Mouse (Mus musculus): ENCODE measurements around the gene Tnrc18. TPM values are rescaled to one million over a fixed set of nuclear protein-coding genes. Genes with fewer than 3 reads are reported as not detected.

The Tnrc18 gene
- total and polyA plus RNA-seq, 3 experiments = 0.71 to 7.7 (median 5.2) TPM

GRCm38 (mm10) chr5:142848911-142849310 is 31.4 kb upstream of the Tnrc18 start:
- Histone ChIP-seq H3K27me3 (replicated peaks) (no peaks in the 10 kb centered on the region), H3K36me3 (replicated peaks in 1 of 2; ENCODE audit: control insufficient read depth in 1 of 2, insufficient read depth in 1 of 2, low read length in 1 of 2) (no peaks in the 10 kb centered on the region), H3K4me2 (ENCODE audit: insufficient read depth, low read depth, poor library complexity, severe bottlenecking) (no peak overlapping the region), H3K4me3 (replicated peaks in 1 of 3; ENCODE audit: low read depth in 2 of 3, low read length in 2 of 3, poor library complexity in 1 of 3) (no peak overlapping the region), H3K79me2 (replicated peaks; ENCODE audit: control insufficient read depth, extremely low read depth, insufficient read depth, poor library complexity, severe bottlenecking) (no peaks in the 10 kb centered on the region), H3K4me1 (ENCODE audit: control insufficient read depth in 1 of 2, insufficient read depth in 2 of 2) (peaks cover 3 to 5% of the 10 kb centered on the region in 2 experiments; a peak in 2 of 4 replicates), H3K27ac (ENCODE audit: insufficient read depth, low read depth) (no peak overlapping the region), H3K9ac (ENCODE audit: insufficient read depth, low read depth) (no peak overlapping the region), H3K9me3 (replicated peaks; ENCODE audit: low read length) (peaks cover 2% of the 10 kb centered on the region)
- in situ Hi-C loops (cut with MboI; ENCODE audit: low pct_ligation_motif_present, low pct_unique_long_range_greater_than_20kb, low sequenced_read_pairs) = no loop called here
- TF ChIP-seq RAD21 (IDR thresholded peaks at IDR 0.05; ENCODE audit: low read depth, low read length) = no peak
- no peak for DNase-seq (ENCODE audit: extremely low read depth)
- dilution Hi-C loops (cut with MboI; ENCODE audit: extremely low pct_ligation_motif_present, extremely low pct_unique_long_range_greater_than_20kb, low sequenced_read_pairs) = no loop called here

- Histone ChIP-seq H3K79me2 (replicated peaks; ENCODE audit: control insufficient read depth, extremely low read depth, insufficient read depth, poor library complexity, severe bottlenecking) (no peaks in the 10 kb centered on the region), H3K27ac (ENCODE audit: insufficient read depth, low read depth) (no peak overlapping the region), H3K27me3 (replicated peaks) (no peaks in the 10 kb centered on the region), H3K9me3 (replicated peaks; ENCODE audit: low read length) (peaks cover 2% of the 10 kb centered on the region), H3K4me2 (ENCODE audit: insufficient read depth, low read depth, poor library complexity, severe bottlenecking) (no peak overlapping the region), H3K9ac (ENCODE audit: insufficient read depth, low read depth) (no peak overlapping the region), H3K36me3 (replicated peaks in 1 of 2; ENCODE audit: control insufficient read depth in 1 of 2, insufficient read depth in 1 of 2, low read length in 1 of 2) (no peaks in the 10 kb centered on the region), H3K4me3 (replicated peaks in 1 of 3; ENCODE audit: low read depth in 2 of 3, low read length in 2 of 3, poor library complexity in 1 of 3) (no peak overlapping the region), H3K4me1 (ENCODE audit: control insufficient read depth in 1 of 2, insufficient read depth in 2 of 2) (peaks cover 3 to 5% of the 10 kb centered on the region in 2 experiments; a peak in 2 of 4 replicates)
- dilution Hi-C loops (cut with MboI; ENCODE audit: extremely low pct_ligation_motif_present, extremely low pct_unique_long_range_greater_than_20kb, low sequenced_read_pairs) (no loop called here), in situ Hi-C loops (cut with MboI; ENCODE audit: low pct_ligation_motif_present, low pct_unique_long_range_greater_than_20kb, low sequenced_read_pairs) (no loop called here)
- TF ChIP-seq UBTF (IDR thresholded peaks at IDR 0.05; ENCODE audit: low read depth, low read length) = no peak
- TF ChIP-seq JUN (IDR thresholded peaks at IDR 0.05; ENCODE audit: insufficient read depth, low read depth, low read length) = no peak
- no peak for TF ChIP-seq GABPA (IDR thresholded peaks at IDR 0.05; ENCODE audit: insufficient replicate concordance, low read depth, low read length)
- no peak for TF ChIP-seq BHLHE40 (IDR thresholded peaks at IDR 0.05; ENCODE audit: low read depth, low read length)
- no peak for TF ChIP-seq SIN3A (IDR thresholded peaks at IDR 0.05; ENCODE audit: low read length)
- TF ChIP-seq USF1 (IDR thresholded peaks at IDR 0.05; ENCODE audit: low read depth, low read length) = no peak
- TF ChIP-seq KAT2A (IDR thresholded peaks at IDR 0.05; ENCODE audit: insufficient replicate concordance, low read length) = no peak
- no peak for TF ChIP-seq POLR2AphosphoS2 (IDR thresholded peaks at IDR 0.05; ENCODE audit: low read depth, low read length)
- no peak for TF ChIP-seq ZMIZ1 (IDR thresholded peaks at IDR 0.05; ENCODE audit: low read depth, low read length)
- TF ChIP-seq MXI1 (IDR thresholded peaks at IDR 0.05; ENCODE audit: low read depth, low read length) = no peak
- TF ChIP-seq HCFC1 (IDR thresholded peaks at IDR 0.05; ENCODE audit: low read depth, low read length) = no peak
- no peak for TF ChIP-seq MEF2A (IDR thresholded peaks at IDR 0.05; ENCODE audit: borderline replicate concordance, low read depth, low read length)
- no peak for TF ChIP-seq PAX5 (IDR thresholded peaks at IDR 0.05; ENCODE audit: low read length)
- TF ChIP-seq MYC (IDR thresholded peaks at IDR 0.05; ENCODE audit: low read depth, low read length) = no peak
- TF ChIP-seq CHD1 (IDR thresholded peaks at IDR 0.05; ENCODE audit: low read depth, low read length) = no peak
- TF ChIP-seq NELFE (IDR thresholded peaks at IDR 0.05; ENCODE audit: low read depth, low read length) = no peak
- TF ChIP-seq CTCF (conservative IDR thresholded peaks at IDR 0.05 in 1 of 2, IDR thresholded peaks at IDR 0.05 in 1 of 2; ENCODE audit: low read depth in 2 of 2, low read length in 2 of 2) = no peak
- no peak for TF ChIP-seq POLR2A (IDR thresholded peaks at IDR 0.05; ENCODE audit: low read depth, low read length)
- no peak for TF ChIP-seq CHD2 (IDR thresholded peaks at IDR 0.05; ENCODE audit: low read length)
- no peak for DNase-seq (ENCODE audit: extremely low read depth)
These were observed 30.7 kb upstream of the Tnrc18 start for GRCm38 (mm10) chr5:142848149-142848548.

Measured in CH12.LX (cell line).